In genomic region chr6:55314628-55315027, GRCm38 (mm10) we compare ENCODE assay signal across 16 mouse cellular contexts. TPM values are rescaled to one million over a fixed set of nuclear protein-coding genes. Genes with fewer than 3 reads are reported as not detected.
DNase-seq lines count a peak whose midpoint lies in the region; ATAC-seq and TF ChIP-seq lines count a peak whose summit lies in the region.
"Had no signal": no experiment of that assay in that cellular context is flagged by ENCODE, and none has a peak within 500 bp of the region (broad histone marks: within the 10 kb centered on the region; RNA-seq: fewer than 3 reads in every experiment).

No protein-coding gene starts in this region.

- no peak for TF ChIP-seq CTCF in olfactory bulb, adult 2 months (IDR thresholded peaks at IDR 0.05; ENCODE audit: insufficient read depth, low read depth, low read length)

- no peak for TF ChIP-seq POLR2A in olfactory bulb, adult 2 months (IDR thresholded peaks at IDR 0.05; ENCODE audit: insufficient read depth, low read depth, low read length)

- H3K4me1 ChIP-seq in olfactory bulb, adult 2 months (ENCODE audit: control insufficient read depth, insufficient read depth, low read length): peaks cover 10% of the 10 kb centered on the region
- no peaks in the 10 kb centered on the region for H3K4me1 ChIP-seq in kidney, embryonic 14.5 days (ENCODE audit: control insufficient read depth, insufficient read depth, low read length)
- H3K4me1 ChIP-seq: forebrain, embryonic 13.5 days had no signal

- no peaks in the 10 kb centered on the region for H3K9me3 ChIP-seq in kidney, embryonic 14.5 days (ENCODE audit: control insufficient read depth, low read length)
- H3K9me3 ChIP-seq: embryonic facial prominence, embryonic 12.5 days; forebrain, embryonic 13.5 days; kidney, embryonic 15.5 days; lung, embryonic 15.5 days had no signal

- no peak overlapping the region for H3K9ac ChIP-seq in kidney, embryonic 14.5 days (ENCODE audit: low read depth, low read length)
- H3K9ac ChIP-seq: embryonic facial prominence, embryonic 12.5 days; forebrain, embryonic 13.5 days; hindbrain, embryonic 14.5 days; kidney, embryonic 15.5 days; lung, embryonic 15.5 days had no signal

- no peak overlapping the region for H3K4me3 ChIP-seq in olfactory bulb, adult 2 months (ENCODE audit: insufficient read depth, low read depth, low read length)
- no peak overlapping the region for H3K4me3 ChIP-seq in kidney, embryonic 14.5 days (ENCODE audit: low read length)
- H3K4me3 ChIP-seq: embryonic facial prominence, embryonic 12.5 days; forebrain, embryonic 13.5 days; kidney, embryonic 15.5 days; lung, embryonic 15.5 days had no signal

- no peak for ATAC-seq in kidney, embryonic 14.5 days (ENCODE audit: low FRiP score, low TSS enrichment)
- ATAC-seq: forebrain, embryonic 13.5 days had no signal

- peak; percentile 14 for DNase-seq in left cerebral cortex, adult 11 months (ENCODE audit: low spot score)
- no peak for DNase-seq in left cerebral cortex, postnatal 4 days
- DNase-seq in NIH3T3 (ENCODE audit: low read depth): peak; percentile 94
- DNase-seq in frontal cortex, postnatal 36 days (ENCODE audit: low spot score in 2 of 2): peak; percentile 45 to 55
- no peak for DNase-seq in heart, postnatal 4 days
- DNase-seq in kidney, postnatal 36 days: no peak
- DNase-seq: adrenal gland, adult 8-10 months; cerebellum, postnatal 25 days had no signal

- no peaks in the 10 kb centered on the region; the same call in 1 of the 2 replicates for H3K36me3 ChIP-seq in kidney, embryonic 14.5 days (ENCODE audit: control insufficient read depth, insufficient read depth, low read length)
- H3K36me3 ChIP-seq: lung, embryonic 15.5 days had no signal

- H3K27me3 ChIP-seq in kidney, embryonic 14.5 days (ENCODE audit: control insufficient read depth, insufficient read depth, low read length): no peaks in the 10 kb centered on the region
- H3K27me3 ChIP-seq: embryonic facial prominence, embryonic 12.5 days; forebrain, embryonic 13.5 days; kidney, embryonic 15.5 days; lung, embryonic 15.5 days had no signal

- peak overlapping the region; percentile 19; the same call in 1 of the 2 replicates for H3K27ac ChIP-seq in olfactory bulb, adult 2 months (ENCODE audit: insufficient read depth, low read depth, low read length)
- H3K27ac ChIP-seq in kidney, embryonic 14.5 days (ENCODE audit: low read depth, low read length): no peak overlapping the region
- H3K27ac ChIP-seq: embryonic facial prominence, embryonic 12.5 days; forebrain, embryonic 13.5 days; hindbrain, embryonic 14.5 days; kidney, embryonic 15.5 days; lung, embryonic 15.5 days had no signal

- intact Hi-C loops in left cerebral cortex, postnatal 4 days (cut with DNase I): no loop called here

- 49% methylated on average over 8 of the region's 8 CpGs for WGBS in olfactory bulb, adult 2 months
- WGBS in kidney, embryonic 14.5 days: 90% methylated on average over 8 of the region's 8 CpGs

- H3K4me2 ChIP-seq in kidney, embryonic 14.5 days (replicated peaks; ENCODE audit: low read depth, low read length): no peak overlapping the region
- H3K4me2 ChIP-seq: embryonic facial prominence, embryonic 12.5 days; forebrain, embryonic 13.5 days; hindbrain, embryonic 14.5 days; kidney, embryonic 15.5 days; lung, embryonic 15.5 days had no signal

RNA-seq across cellular contexts. Expression of gene Aqp1, which starts 21.6 kb away (rescaled TPM):
- total RNA-seq in left cerebral cortex, postnatal 4 days (2021): 1 to 10 TPM; 2.0 to 2.2 TPM
- polyA plus RNA-seq in olfactory bulb, adult 2 months (2012; ENCODE audit: insufficient read depth, insufficient read length, low replicate concordance, missing spikeins): not detected in 2 replicates
- total RNA-seq in heart, postnatal 4 days (2021): 10 to 100 TPM; 87.4 to 98.8 TPM
- 2.8 and 5.5 TPM in 2 replicates for polyA plus RNA-seq in kidney, embryonic 14.5 days (2014; fragmentation: Nextera tagmentation; extraction: Ambion mirVana)
- total RNA-seq: CH12.LX had no signal

Comparison
In these comparisons a context has a peak if more than half of its experiments do, and no peak if none do; other contexts are left out.
1. DNase-seq: peak in left cerebral cortex, adult 11 months (single experiment), NIH3T3 (single experiment) and frontal cortex, postnatal 36 days (2 of 2); none in left cerebral cortex, postnatal 4 days (single experiment), heart, postnatal 4 days (single experiment) and kidney, postnatal 36 days (0 of 2).
2. RNA of gene Aqp1, which starts 21.6 kb away (total RNA-seq): 87.4 to 98.8 TPM in heart, postnatal 4 days; 2.0 to 2.2 TPM in left cerebral cortex, postnatal 4 days; every median in the first group is over 10 times any median in the second.